Mouse (Mus musculus) kidney, adult 2 months (tissue): Measurements from ENCODE around the gene Notch4. TPM values are rescaled to one million over a fixed set of nuclear protein-coding genes. Genes with fewer than 3 reads are reported as not detected.

Experiments
- DNase-seq: peaks from one replicate; pipeline ENCODE4 v3.0.0; 2021
- H3K27ac ChIP-seq: fragments of 200-500 bp; 2 replicates; pipeline ENCODE4 v1.5.1; 2012; ENCODE audit warnings: low read depth, low read length, control low read depth, inconsistent platforms; ENCODE audit not compliant: insufficient read depth
- H3K27me3 ChIP-seq: fragments of 200-500 bp; replicated peaks from 2 replicates; pipeline ENCODE4 v1.6.1; 2012; ENCODE audit warnings: mild to moderate bottlenecking, moderate library complexity, low read length, inconsistent platforms; ENCODE audit not compliant: control insufficient read depth, insufficient read depth
- H3K36me3 ChIP-seq: fragments of 200-500 bp; 2 replicates; pipeline ENCODE4 v1.6.1; 2012; ENCODE audit warnings: mild to moderate bottlenecking, moderate library complexity, low read length, inconsistent platforms; ENCODE audit not compliant: control insufficient read depth, insufficient read depth
- H3K4me1 ChIP-seq: fragments of 200-500 bp; 2 replicates; pipeline ENCODE4 v1.6.1; 2011; ENCODE audit warnings: low read length; ENCODE audit not compliant: control insufficient read depth, insufficient read depth
- H3K4me3 ChIP-seq: fragments of 200-500 bp; 2 replicates; pipeline ENCODE4 v1.5.1; 2011; ENCODE audit warnings: mild to moderate bottlenecking, low read depth, low read length, control low read depth; ENCODE audit not compliant: insufficient read depth
- CTCF ChIP-seq: fragments of 200-500 bp; conservative IDR thresholded peaks from 2 replicates; pipeline ENCODE4 v1.5.1; 2011; ENCODE audit warnings: low read depth, mild to moderate bottlenecking, control low read depth, low read length, moderate library complexity, mixed read lengths; ENCODE audit not compliant: insufficient read depth, insufficient read length
- POLR2A ChIP-seq: fragments of 200-500 bp; IDR thresholded peaks from one replicate; pipeline ENCODE4 v1.6.1; 2011; ENCODE audit warnings: low read depth, low read length, control low read depth
- WGBS: fragments of 180-500 bp; shearing (Covaris S2); methylation state at CpG from one replicate; pipeline ENCODE4 v1.1.7; 2018; 5-methylcytosine and 5-hydroxymethylcytosine counted together
- polyA plus RNA-seq: library from polyadenylated mRNA; depleted of rRNA; stranded (reverse); fragments of >200 nt; gene quantifications from 2 replicates; pipeline ENCODE4 v1.2.3, GENCODE M21; 2012

The Notch4 gene
- polyA plus RNA-seq, 1 experiment, result 14.4 TPM

- TF ChIP-seq POLR2A (no peak), CTCF (no peak)
- no peak for DNase-seq
Observed at GRCm38 (mm10) chr17:34559895-34560294, 4.2 kb upstream of the Notch4 start.

GRCm38 (mm10) chr17:34560438-34560837, 3.6 kb upstream of the Notch4 start:
- Histone ChIP-seq H3K4me3 (no peak overlapping the region), H3K36me3 (no peaks in the 10 kb centered on the region), H3K27me3 (no peaks in the 10 kb centered on the region), H3K4me1 (no peaks in the 10 kb centered on the region), H3K27ac (no peak overlapping the region)
- WGBS, result 94% methylated on average over 6 of the region's 6 CpGs
- TF ChIP-seq CTCF (no peak), POLR2A (no peak)
- no peak for DNase-seq

More at GRCm38 (mm10) chr17:34559895-34560294, 4.2 kb upstream of the Notch4 start:
- H3K36me3 ChIP-seq, result no peaks in the 10 kb centered on the region
- no peak overlapping the region for H3K4me3 ChIP-seq
- H3K27me3 ChIP-seq, result no peaks in the 10 kb centered on the region
- WGBS, result 32% methylated on average over 15 of the region's 15 CpGs
- H3K27ac ChIP-seq, result no peak overlapping the region
- no peaks in the 10 kb centered on the region for H3K4me1 ChIP-seq

- H3K27ac ChIP-seq, result no peak overlapping the region; the same call in 1 of the 2 replicates
- no peaks in the 10 kb centered on the region for H3K36me3 ChIP-seq
- H3K4me3 ChIP-seq, result no peak overlapping the region
- DNase-seq, result no peak
- no peaks in the 10 kb centered on the region for H3K4me1 ChIP-seq
- no peak for TF ChIP-seq POLR2A
- TF ChIP-seq CTCF, result no peak
- no peaks in the 10 kb centered on the region for H3K27me3 ChIP-seq
- WGBS, result 43% methylated on average over 8 of the region's 8 CpGs
Observed at GRCm38 (mm10) chr17:34561200-34561599, 2.9 kb upstream of the Notch4 start.

GRCm38 (mm10) chr17:34562595-34562994, 1.5 kb upstream of the Notch4 start:
- TF ChIP-seq CTCF (no peak), POLR2A (no peak)
- Histone ChIP-seq H3K27me3 (no peaks in the 10 kb centered on the region), H3K27ac (no peak overlapping the region), H3K4me1 (no peaks in the 10 kb centered on the region), H3K36me3 (no peaks in the 10 kb centered on the region), H3K4me3 (no peak overlapping the region)
- no peak for DNase-seq
- 56% methylated on average over 3 of the region's 3 CpGs for WGBS

- TF ChIP-seq CTCF, result no peak
- no peak for TF ChIP-seq POLR2A
- no peaks in the 10 kb centered on the region for H3K36me3 ChIP-seq
- DNase-seq, result no peak
- H3K27ac ChIP-seq, result peak overlapping the region; percentile 52; the same call in 1 of the 2 replicates
- no peaks in the 10 kb centered on the region for H3K4me1 ChIP-seq
- no peak overlapping the region for H3K4me3 ChIP-seq
- 61% methylated on average over 11 of the region's 11 CpGs for WGBS
- no peaks in the 10 kb centered on the region for H3K27me3 ChIP-seq
Observed at GRCm38 (mm10) chr17:34563354-34563753, 714 bp upstream of the Notch4 start.

- Histone ChIP-seq H3K4me1 (no peaks in the 10 kb centered on the region), H3K27ac (peak overlapping the region; percentile 96), H3K36me3 (no peaks in the 10 kb centered on the region), H3K27me3 (no peaks in the 10 kb centered on the region), H3K4me3 (peak overlapping the region; percentile 56)
- peak; percentile 38 for TF ChIP-seq POLR2A
- no peak for TF ChIP-seq CTCF
- peak; percentile 83 for DNase-seq
- WGBS, result 41% methylated on average over 3 of the region's 3 CpGs
Observed at GRCm38 (mm10) chr17:34564796-34565195, 728 bp downstream of the Notch4 start.

- no peaks in the 10 kb centered on the region for H3K4me1 ChIP-seq
- H3K4me3 ChIP-seq, result no peak overlapping the region
- no peak for DNase-seq
- H3K27me3 ChIP-seq, result no peaks in the 10 kb centered on the region
- no peaks in the 10 kb centered on the region for H3K36me3 ChIP-seq
- TF ChIP-seq POLR2A (no peak), CTCF (no peak)
- H3K27ac ChIP-seq, result no peak overlapping the region
- 52% methylated on average over 9 of the region's 9 CpGs for WGBS
Observed at GRCm38 (mm10) chr17:34567311-34567710, 3.2 kb downstream of the Notch4 start.

GRCm38 (mm10) chr17:34568421-34568820, 4.4 kb downstream of the Notch4 start:
- no peak for TF ChIP-seq CTCF
- TF ChIP-seq POLR2A, result no peak
- H3K4me1 ChIP-seq, result no peaks in the 10 kb centered on the region
- 79% methylated on average over 13 of the region's 13 CpGs for WGBS
- no peak for DNase-seq
- H3K27ac ChIP-seq, result no peak overlapping the region
- H3K4me3 ChIP-seq, result no peak overlapping the region
- H3K27me3 ChIP-seq, result no peaks in the 10 kb centered on the region
- H3K36me3 ChIP-seq, result no peaks in the 10 kb centered on the region
